Mouse (Mus musculus) CD4-positive helper T cell, adult 2 months (primary cell): ENCODE data around the gene Eri3.

ENCODE experiments used
- DNase-seq: peaks from one replicate; pipeline ENCODE4 v3.0.0-alpha.2; 2012; ENCODE audit warnings: low read depth, missing footprints, low spot score

Gene Eri3

GRCm38 (mm10) chr4:117623025-117623424 is 72.9 kb downstream of the Eri3 start:
- DNase-seq: no peak

GRCm38 (mm10) chr4:117624660-117625059 is 74.5 kb downstream of the Eri3 start:
- peak; percentile 20 for DNase-seq

- DNase-seq: no peak
Measured at GRCm38 (mm10) chr4:117628464-117628863, 78.3 kb downstream of the Eri3 start.

DNA sequence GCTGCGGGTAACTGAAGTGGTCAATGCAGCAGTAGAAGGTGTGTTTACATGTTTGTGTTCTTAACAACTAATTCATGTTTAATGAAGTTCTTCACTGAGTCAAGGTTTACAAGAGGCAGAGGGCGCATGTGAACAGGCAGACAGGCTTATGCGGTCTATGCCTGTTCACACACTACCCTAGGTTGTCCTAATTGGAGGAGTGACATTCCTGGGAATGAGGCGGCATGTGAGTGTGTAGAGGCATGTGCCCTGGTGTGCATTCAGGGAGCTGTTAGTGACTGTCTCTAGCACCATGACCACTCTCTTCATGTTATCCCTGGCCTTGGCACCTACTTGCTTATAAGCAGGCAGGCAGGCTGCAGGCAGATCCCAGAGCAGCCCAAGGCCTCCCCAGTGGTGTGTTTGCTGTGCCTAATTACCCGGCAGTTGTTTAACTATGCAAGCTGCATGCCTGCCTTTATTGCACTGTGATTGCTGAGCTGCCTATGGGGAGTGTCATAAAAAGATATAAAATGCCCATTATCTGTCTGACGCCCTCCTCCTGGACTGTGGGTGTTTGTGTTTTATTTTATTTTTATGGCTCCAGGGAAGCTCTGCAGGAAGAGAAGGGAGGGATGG is 80.0 kb downstream of the Eri3 start:
- no peak for DNase-seq

DNA sequence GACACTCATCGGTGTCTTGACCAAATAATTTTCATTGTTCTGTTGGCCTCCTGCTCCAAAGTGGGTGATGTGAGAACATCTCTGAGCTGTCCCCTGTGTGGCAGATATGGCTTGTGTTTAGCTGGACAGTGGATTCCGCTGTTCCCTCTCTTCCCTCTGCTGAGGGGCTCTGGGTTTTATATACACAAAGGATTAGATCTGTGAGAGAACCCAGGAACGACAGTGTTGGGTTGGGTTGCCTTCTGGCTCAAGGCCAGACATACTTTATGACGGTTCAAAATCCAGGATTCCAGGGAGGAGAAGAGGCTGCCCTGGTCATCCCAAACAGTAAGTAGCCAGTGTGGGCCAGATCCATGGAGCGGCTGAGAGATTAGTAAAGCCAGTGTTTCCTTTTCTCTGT is 83.4 kb downstream of the Eri3 start:
- no peak for DNase-seq

DNA sequence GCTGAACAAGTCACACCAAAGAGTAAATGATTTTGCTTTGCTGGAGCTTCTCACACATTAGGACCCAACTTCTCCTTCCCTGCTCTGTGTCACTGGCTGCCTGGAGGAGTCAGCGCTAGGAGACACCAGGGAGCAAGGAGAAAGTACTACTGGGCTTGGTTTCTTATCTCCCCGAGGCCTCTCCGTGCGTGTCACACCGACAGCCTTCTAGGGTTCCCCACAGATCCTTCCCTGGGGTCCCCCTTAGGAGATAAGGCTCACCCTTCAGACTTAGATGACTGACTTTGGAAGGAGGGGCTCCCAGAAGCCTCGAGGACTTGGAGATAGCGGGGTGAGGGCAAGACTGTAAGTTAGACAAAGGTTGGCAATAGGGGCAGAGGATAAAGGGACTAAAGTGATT is 84.5 kb downstream of the Eri3 start:
- no peak for DNase-seq

GRCm38 (mm10) chr4:117636152-117636551 is 86.0 kb downstream of the Eri3 start:
- no peak for DNase-seq

GRCm38 (mm10) chr4:117636891-117637613 is 86.9 kb downstream of the Eri3 start:
- no peak for DNase-seq

DNA sequence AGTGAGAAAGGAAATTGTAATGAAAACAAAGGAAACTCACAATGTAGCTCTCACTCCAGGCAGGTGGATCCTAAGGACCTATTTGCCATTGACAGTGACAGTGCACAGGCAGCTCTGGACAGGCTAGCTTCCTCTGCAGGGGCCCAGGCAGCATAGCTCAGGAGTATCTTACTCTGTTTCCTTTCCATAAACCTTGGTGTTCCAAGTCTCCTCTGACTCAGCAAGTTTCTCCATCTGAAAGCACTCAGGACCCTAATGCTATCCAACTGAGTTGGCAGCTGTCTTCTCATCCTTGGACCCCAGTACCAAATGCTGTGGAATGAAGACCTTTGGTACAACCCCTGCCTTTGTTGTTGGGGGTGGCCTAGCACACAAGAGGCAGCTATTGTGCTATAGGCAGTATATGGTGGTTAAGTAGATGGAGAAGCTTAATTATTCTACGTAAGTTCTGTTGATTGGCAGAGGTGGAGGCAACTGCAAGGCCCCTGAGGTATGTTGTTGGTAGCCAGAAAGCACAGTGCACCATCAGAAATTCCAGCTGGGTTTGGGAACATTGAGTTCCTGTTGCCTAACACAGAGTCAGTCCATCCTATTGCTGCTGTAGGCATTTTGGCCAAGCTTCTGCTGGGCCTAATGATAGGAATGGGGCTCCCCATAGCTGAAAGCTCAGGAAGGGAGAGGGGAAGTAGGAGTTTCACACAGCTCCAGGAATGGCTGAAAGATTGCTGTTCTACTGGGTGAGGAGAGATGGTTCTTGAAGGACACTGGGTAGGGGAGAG is 90.9 kb downstream of the Eri3 start:
- DNase-seq: no peak

DNA sequence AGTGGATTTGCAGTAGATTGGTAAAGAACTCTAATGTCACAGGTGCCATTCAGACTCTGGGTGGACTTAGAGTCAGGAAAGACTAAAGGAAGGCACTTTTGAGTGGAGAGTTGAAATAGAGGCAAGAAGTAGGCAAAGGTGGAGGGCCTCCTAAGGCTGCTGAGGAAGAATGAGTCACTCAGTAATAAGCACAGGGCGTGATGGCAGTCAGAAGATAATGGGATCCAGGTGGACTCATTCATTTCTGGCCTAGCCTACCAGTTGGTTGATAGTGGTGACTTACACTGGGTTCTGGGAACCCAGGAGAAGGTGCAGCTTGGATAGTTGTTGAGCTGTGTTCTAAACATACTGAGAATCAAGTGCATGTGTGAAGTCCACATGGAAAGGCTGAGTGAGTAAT is 91.6 kb downstream of the Eri3 start:
- DNase-seq: no peak

DNA sequence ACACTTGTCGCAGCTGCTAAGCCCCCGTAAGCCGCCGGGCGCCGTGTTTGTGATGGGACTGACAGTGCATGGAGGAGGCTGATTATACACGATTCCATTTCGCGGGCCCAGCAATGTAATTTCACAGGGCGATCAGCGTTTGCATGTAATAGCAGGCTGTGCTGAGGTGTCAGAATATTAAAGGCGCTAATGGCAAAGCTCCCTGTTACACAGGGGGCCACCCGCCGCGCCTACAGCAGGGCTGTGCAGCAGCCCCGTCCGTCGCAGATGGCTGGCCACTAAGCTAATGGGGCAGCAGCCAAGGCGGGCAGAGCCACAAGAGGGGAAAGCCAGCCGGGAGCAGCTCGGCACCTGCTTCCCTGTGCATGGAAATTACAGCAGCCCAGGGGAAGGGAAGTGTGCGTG is 94.9 kb downstream of the Eri3 start:
- DNase-seq: no peak

DNA sequence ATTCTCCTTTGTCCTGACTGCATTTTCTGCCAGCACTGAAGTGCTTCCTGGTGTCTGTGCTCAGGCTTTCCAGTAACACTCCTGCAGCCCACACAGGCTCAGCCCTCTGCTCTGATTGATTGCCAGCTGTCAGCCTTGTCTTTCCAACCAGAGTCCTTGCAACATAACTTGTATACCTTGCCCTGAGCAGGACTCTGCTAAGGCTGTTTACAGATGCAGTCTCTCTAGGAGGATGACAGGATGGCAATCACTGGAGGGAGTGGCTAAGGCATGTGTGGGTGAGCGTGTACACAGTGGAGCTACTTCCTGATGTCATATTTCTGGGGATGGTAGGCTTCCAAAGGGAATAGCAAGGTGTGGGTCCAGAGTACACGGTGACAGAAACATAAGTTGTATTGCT is 95.7 kb downstream of the Eri3 start:
- no peak for DNase-seq

DNA sequence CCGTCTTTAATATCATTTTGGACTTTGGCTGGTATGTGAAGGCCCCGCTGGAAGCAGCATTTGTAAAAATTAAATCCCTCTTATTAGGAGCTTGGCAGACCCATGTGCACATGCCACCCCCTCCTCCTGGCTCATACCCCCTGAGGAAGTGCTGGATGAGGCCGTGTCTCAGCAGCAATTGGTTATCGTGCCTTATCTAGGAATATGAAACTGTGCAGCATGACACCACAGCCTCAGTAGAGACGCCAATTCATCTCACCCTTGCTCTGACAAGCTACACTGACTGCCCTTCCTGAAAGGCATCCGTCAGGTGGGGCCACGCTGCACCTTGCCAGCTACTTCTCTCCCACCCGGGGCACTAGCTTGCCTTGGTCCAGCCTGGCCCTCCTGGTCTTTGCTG is 96.3 kb downstream of the Eri3 start:
- DNase-seq: no peak

DNA sequence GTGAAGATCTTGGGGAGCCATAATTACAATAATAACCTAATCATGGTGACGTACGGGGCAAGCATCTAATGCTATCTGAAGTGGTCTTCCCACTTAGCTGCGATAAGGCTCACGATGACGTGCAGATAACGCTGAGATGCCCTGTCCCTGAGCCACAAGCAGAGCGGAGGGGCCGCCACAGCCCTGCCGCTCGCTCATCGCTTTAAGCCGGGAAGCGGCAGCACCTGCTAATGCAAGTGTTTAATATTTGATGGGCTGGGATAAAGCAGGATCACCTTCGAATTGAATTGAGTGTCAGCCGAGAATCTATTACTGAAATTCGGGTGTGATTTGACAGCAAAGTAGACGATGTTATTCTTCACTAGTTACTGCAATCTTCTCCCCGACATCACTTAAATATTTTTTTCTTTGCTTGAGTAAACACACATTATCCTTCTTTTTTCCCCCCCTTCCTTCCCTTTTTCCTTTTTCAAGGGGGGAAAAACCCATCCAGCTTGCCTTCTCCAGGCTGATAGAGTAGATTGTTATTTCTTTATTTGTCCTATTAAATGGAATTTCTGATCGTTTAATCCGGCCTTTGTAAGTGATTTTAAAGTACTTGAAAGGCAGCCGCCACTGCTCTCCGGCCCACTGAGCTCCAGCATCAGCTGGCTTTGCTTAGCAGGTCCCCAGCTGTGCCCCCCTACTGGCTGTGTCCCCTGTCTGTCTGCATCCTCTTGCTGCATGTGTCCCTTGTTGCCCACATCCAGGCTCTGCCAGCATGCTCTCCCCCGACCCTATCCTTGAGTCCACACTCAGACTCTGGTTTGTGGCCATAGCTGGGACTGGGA is 97.0 kb downstream of the Eri3 start:
- DNase-seq: no peak

DNA sequence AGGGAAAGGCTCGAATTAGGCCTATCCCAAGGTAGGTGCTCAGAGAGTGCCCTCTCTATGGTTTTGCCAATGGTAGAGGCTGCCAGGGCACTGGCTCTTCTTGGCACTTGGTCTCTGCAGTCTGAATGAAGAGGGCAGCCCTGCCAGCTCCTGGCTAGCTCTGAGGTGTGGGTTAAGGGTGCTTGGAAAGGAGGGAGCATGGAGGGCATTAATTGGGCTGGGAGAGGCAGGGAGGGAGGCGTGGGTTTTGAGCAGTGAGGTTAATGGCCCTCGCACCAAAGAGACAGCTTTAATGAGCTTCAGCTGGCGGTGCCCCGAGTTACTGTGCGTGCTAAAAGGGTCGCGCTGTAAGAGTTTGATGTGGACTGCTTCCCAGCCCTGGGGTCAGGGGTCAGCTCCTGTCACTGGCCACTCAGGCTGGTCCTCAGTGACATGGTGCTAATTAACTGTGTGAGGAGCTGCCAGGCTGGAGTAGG is 101.5 kb downstream of the Eri3 start:
- DNase-seq: no peak

DNA sequence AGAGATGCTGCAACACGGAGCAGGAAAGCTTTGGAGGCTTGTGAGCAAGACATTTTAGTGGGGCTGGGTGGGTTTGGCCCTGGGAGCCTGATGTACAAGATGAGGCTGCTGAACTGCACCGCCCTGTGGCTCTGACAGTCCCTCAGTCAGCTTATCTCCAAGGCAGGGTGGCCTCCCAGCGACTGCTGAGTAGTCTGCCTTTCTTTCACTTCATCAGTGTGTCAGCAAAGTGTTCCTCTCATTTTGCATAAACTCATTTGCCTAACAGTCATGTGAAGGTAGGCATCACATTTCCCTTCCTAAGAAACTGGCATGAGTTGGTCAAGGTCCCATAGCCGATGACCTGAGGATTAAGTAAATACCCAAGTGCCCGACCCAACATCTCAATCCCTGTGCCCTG is 102.6 kb downstream of the Eri3 start:
- DNase-seq: no peak

- no peak for DNase-seq
Measured at GRCm38 (mm10) chr4:117654016-117654702, 104.0 kb downstream of the Eri3 start.

GRCm38 (mm10) chr4:117654703-117655499 is 104.7 kb downstream of the Eri3 start:
- no peak for DNase-seq

DNA sequence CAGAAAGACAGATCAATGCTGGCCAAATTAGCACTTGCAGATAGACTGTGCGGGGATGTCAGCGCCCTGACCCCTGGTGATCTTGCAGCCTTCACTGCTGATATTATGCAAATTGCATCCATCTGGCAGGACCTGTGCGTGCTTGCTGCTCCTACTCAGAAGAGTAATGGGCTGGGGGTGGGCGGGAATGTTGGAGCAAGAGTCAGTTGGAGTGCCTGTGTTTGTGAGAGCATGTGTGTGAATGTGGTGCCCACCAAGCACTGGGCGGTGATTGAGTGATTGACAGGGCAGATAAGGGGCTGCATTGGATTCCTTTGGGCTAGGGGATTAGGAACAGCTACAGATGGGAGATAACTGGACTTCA is 105.3 kb downstream of the Eri3 start:
- no peak for DNase-seq

- DNase-seq: no peak
Measured at GRCm38 (mm10) chr4:117656961-117657360, 106.8 kb downstream of the Eri3 start.
